Mouse (Mus musculus) heart, postnatal 10 days (tissue): ENCODE data around the gene Chp2. TPM values are rescaled to one million over a fixed set of nuclear protein-coding genes. Genes with fewer than 3 reads are reported as not detected.
"Not testable (repeated sequence)": the region's sequence is repeated elsewhere in the genome, so short reads cannot be mapped to it uniquely, and the experiment has no call there.

Source experiments
- DNase-seq, 2 experiments: peaks; one replicate each; pipeline ENCODE4 v3.0.0; 2021
- intact Hi-C: fragments of 180-260 bp; cut with DNase I; formaldehyde crosslinking; loops from one replicate; pipeline ENCODE4 v1.15.1; 2025
- total RNA-seq, 2 experiments: library from RNA; stranded (reverse); gene quantifications; 2 replicates each; pipeline ENCODE4 v1.2.3; 2021

Gene Chp2
- total RNA-seq, 2 experiments from 2014 or later: 2.4 to 2.6 TPM

GRCm38 (mm10) chr7:122242260-122242659, 23.0 kb downstream of the Chp2 start:
- intact Hi-C loops: loop anchor here (1.0 kb wide), 1 partner anchor 43 kb away; no protein-coding TSS in a partner anchor
- DNase-seq: peak; percentile 46 to 56

DNA sequence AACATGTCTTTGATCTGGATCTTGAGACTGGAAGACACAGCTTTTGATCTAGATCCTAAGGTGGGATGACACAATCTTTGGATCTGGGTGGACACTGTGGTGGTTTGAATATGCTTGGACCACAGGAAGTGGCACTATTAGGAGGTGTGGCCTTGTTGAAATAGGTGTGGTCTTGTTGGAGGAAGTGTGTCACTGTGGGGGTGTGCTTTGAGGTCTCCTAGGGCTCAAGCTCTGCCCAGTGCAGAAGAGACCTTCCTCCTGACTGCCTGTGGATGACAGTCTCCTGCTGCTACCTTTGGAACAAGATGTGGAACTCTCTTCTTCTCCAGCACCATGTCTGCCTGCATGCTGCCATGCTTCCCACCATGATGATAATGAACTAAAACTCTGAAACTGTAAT, 23.4 kb downstream of the Chp2 start:
- DNase-seq: not testable (repeated sequence)
- intact Hi-C loops: loop anchor here (1.0 kb wide), 1 partner anchor 43 kb away; no protein-coding TSS in a partner anchor

DNA sequence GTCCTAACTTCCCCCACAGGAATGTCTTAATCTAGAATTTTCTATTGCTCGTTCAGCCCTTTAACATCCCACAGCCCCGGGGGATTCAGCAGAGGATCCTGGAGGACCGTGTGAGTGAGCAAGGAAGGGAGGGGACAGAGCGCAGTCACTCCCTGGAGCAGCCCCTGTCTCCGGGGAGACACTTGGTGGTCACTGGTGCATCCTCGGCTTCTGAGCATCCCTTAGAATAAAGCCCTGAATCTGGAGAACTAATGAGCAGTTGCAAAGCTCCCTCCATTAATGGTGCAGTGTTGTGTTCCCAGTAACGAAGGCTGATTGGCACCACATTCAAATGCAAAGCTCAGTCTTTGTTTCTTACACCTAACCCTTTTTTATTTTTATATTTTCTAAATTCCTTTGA, 24.9 kb downstream of the Chp2 start:
- DNase-seq: no peak
- intact Hi-C loops: no loop called here

DNA sequence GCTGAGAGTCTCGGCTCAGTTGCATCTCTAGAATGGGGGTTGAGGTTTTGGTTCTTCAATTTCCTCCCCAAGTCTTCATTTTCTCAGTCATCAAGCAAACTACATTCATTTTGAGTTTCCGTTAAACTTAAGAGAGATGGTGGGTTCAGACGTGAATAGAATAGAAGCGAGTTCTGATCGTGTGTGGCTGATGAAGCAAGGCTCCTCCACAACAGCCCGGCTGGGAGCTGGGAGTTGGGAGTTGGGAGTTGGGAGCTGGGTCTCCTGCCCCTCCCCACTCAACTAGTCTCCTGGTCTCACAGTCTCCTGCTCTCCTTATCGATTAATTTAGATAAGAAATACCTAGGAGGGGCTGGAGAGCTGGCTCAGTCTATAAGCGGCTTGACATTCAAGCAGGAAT, 25.3 kb downstream of the Chp2 start:
- intact Hi-C loops: no loop called here
- no peak for DNase-seq

GRCm38 (mm10) chr7:122245976-122246375, 26.7 kb downstream of the Chp2 start:
- intact Hi-C loops: no loop called here
- DNase-seq: no peak

DNA sequence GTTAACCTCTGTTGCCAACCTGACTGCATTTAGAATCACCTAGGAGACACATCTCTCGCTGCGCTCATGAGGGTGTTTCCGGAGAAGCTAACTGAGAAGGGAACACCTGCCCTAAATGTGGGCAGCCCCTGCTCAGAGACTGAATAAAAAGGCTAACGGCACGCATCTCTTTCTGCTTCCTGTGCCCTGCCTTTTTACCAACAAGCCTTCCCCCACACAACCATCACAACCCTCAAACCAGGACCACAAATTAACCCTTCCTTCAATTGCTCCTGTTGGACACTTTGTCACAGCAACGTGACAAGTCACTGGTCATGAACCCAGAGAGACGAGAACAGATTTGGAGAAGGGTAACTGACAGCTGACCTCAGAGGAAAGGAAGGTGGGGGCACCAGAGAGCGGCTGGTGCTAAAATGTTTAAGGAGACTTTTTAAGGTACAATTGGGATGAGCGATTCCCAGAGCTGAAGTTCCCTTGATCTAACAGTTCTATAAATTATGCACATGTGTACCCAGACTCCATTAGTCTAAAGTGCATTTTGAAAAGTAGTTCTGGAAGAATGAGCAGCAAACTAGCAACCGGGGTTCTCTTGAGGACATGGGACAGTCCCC, 28.1 kb downstream of the Chp2 start:
- DNase-seq: no peak
- intact Hi-C loops: no loop called here

DNA sequence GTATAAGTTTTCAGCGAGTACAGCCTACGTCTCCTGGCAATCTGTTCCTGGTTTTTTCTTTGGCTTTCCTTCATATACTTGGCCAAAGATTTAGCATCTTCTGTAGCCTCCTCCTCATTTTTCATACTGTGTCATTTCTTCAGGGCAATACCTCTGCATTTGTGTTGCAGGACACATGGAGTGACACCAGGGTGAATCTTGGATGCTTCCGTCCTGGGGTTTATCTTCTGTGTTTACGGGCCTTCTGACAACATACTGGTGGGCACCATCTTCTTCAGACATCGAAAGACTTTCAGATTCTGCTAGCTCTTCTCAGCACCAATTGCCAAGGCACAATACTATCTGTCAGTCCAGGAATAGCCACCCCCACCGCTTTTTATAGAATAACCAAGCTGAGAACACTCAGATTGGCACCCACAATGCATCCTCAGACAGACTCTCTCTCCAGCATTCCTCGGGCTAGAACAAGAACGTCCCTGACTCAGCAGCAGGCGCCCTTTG, 30.1 kb downstream of the Chp2 start:
- intact Hi-C loops: no loop called here
- DNase-seq: no peak

DNA sequence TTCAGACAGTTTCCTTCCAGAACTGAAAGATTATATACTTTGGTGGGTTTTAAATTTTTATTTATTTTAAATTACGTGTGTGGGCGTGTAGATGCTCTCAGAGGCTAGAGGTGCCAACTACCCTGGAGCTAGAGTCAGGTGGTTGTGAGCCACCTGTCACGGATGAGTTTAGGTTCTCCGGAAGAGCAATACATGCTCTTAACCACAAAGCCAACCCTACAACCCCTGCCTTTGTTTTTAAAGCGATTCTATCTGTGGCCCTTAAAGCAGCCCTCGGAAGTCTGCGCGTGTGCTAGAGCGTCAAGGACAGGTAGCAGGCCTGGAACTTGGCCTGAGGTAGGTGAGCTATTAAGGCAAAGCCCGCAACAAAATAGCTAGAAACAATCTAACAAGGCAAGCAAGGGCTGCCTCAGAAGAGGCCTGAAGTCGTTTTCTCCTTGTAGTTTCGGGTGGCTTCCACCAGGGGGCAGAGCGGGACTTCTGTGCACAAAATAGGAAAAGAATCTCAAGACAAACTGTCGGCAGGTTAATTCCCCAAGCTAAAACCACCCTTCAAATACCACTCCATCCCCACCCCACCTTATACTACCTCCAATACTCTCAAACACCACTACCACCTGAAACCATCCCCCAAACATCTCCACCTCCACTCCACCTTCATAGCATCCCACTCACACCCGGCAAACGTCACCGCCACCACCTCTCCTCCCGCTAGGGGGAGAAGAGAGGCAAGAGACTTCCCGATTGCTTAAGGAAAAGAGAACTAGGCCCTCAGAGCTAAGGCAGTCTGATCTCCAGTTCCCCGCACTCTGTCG, 32.1 kb downstream of the Chp2 start:
- peak; percentile 73 to 81 for DNase-seq
- intact Hi-C loops: loop anchor here (1.0 to 5.0 kb wide), 2 partner anchors 208 to 671 kb away; no protein-coding TSS in a partner anchor

DNA sequence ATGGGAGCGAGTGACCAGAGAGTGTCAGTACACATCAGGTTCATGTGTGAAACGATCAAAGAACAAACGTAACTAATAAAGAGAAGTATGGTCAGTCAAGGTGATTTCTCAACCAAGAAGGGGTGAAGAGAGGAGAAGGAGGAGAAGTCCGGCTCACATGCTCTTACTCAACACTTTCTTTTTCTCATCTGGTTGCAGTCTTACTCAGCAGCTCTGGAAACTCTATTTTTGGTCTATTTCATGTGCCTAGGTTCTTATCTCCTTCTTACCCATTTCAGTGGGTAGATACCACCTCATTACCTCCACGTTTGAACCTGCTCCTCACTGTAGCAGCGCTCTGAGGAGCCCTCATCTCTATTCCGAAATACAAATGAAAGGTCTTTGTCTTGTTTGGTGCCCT, 37.4 kb downstream of the Chp2 start:
- DNase-seq: no peak
- intact Hi-C loops: no loop called here

DNA sequence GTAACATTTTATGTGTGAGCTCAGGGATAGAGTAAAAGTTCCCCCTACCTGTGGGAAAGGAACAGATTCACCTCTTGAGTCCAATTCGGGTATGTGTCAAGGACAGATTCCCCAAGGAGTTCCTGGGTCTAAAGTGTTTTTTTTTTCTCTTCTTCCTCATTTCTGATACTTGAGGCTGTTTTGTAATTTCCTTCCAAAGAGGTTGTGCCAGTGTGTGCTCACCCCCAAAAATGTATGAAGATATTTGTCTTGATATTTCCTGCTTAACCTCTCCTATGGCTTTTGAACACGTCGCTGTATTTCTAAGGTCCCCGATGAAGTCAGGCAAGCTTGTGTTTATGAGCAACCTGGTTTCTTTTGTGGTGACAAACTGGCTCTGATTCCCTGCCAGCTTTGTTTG, 39.2 kb downstream of the Chp2 start:
- intact Hi-C loops: no loop called here
- no peak for DNase-seq

GRCm38 (mm10) chr7:122260055-122260602, 40.8 kb downstream of the Chp2 start:
- peak; percentile 12 to 16 for DNase-seq
- intact Hi-C loops: no loop called here

DNA sequence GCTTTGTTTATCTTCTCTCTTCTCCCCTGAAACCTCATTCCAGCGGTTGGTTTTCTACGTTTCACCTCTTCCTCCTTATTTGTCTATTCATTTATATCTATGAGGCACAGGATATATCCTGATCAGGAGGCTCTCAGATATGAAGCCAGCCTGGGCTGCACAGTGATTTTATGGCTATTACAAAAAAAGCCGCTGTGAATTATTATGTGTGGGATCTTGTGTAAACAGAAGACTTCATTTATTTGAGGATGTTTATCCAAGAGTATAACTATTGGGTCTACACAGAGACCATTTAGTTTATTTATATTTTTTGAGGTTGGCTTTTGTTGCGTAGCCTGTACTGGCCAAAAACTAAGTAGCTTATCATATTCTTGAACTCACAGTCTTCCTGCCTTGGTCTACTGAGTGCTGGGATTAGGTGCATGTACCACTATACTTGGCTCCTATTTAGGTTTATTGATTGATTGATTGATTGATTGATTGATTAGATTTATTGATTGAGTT, 49.7 kb downstream of the Chp2 start:
- DNase-seq: no peak
- intact Hi-C loops: no loop called here

DNA sequence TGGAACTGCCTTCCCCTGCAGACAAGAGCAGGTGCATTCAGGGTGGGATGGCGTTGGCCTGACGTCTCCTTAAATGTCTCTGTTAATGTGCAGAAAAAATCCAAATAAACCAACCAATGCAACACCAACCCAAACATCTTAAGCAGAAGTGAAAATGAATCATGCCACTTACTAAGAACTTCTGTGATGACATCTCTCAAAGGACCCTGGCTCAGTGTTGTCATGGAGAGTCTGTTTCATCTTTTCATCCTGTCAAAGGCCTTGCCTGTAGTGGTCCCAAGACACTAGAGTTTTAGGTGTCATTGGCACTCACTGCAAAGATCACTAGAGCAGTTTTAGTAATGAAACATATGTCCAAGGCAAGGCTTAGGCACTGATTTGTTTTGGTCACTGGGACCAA, 53.0 kb downstream of the Chp2 start:
- intact Hi-C loops: no loop called here
- DNase-seq: no peak

Other genes starting within 250 kb of the Chp2 start
- gene Cog7, start 237.8 kb upstream of the Chp2 start, total RNA-seq: 10 to 100 TPM; 16.0 to 19.2 TPM
- gene Gga2, start 198.3 kb upstream of the Chp2 start, total RNA-seq: 10 to 100 TPM; 42.1 TPM
- 10 to 100 TPM; 41.5 to 50.2 TPM for gene Ubfd1, start 152.3 kb upstream of the Chp2 start, total RNA-seq
- 10 to 100 TPM; 15.9 to 16.3 TPM for gene Ears2, start 152.2 kb upstream of the Chp2 start, total RNA-seq
- gene Ndufab1, start 117.6 kb upstream of the Chp2 start, total RNA-seq: 1,000 to 10,000 TPM; 1,393 to 1,403 TPM
- gene Palb2, start 86.5 kb upstream of the Chp2 start, total RNA-seq: 1 to 10 TPM; 1.7 to 2.0 TPM
- 10 to 100 TPM; 37.2 to 37.9 TPM for gene Dctn5, start 86.5 kb upstream of the Chp2 start, total RNA-seq
- 10 to 100 TPM; 12.2 to 14.5 TPM for gene Plk1, start 60.1 kb upstream of the Chp2 start, total RNA-seq
- not detected for gene Ern2, start 33.3 kb upstream of the Chp2 start, total RNA-seq
- 1 to 10 TPM; 2.3 to 3.6 TPM for gene Prkcb, start 69.3 kb downstream of the Chp2 start, total RNA-seq